Mouse (Mus musculus): Measurements from ENCODE around the gene Fgf9. TPM values are rescaled to one million over a fixed set of nuclear protein-coding genes. Genes with fewer than 3 reads are reported as not detected.

The Fgf9 gene
- polyA plus RNA-seq, 1 experiment from 2014 or later, result 15.6 TPM

DNA sequence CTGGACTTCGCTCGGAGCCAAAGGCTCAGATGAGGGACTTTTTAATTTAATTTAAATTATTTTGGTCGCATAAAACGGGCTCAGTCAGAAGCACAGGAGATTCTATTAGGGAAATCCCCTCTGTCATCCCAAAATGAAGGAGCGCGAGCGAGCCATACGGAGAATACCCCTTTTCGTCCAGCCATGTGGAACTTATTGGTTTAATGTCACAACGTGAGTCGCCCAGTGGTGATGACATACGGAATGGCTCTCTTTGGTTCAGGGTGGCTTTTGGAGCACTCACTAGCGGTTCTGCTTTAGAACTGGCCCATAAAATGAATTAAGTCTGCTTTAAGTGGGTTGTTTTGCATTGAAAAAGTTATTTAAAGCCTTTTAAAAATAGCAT is 80.1 kb downstream of the Fgf9 start:
- 72% methylated on average over 13 of the region's 13 CpGs for WGBS
- peaks cover 10% of the 10 kb centered on the region for H3K4me1 ChIP-seq (replicated peaks)
- H3K9ac ChIP-seq, result no peak overlapping the region
- no peak overlapping the region for H3K4me3 ChIP-seq
- ATAC-seq (ENCODE audit: low FRiP score), result no peak
- H3K27ac ChIP-seq, result no peak overlapping the region
- no peaks in the 10 kb centered on the region for H3K36me3 ChIP-seq
- no peaks in the 10 kb centered on the region for H3K27me3 ChIP-seq
- peak overlapping the region; percentile 31 for H3K4me2 ChIP-seq
- no peaks in the 10 kb centered on the region for H3K9me3 ChIP-seq

DNA sequence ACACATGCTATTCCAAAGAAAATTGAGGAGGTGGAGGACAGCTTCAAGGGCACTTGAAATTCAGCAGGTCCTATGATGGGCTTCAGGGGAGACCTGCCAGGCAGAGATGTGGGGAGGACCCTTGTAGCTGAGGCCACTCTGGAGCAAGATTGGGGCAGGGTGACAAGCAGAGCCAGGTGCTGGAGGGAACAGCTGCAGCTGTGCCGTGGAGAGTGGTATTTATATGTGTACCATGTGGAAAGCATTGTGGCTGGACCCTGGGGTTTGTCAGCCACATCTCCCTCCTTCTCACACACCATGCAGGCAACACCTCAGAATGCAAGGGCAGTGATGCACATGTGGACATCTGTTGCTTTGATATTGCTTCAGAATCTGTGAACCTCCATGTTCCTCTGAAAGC is 81.8 kb downstream of the Fgf9 start:
- no peak overlapping the region for H3K4me3 ChIP-seq
- H3K4me1 ChIP-seq (replicated peaks), result peaks cover 10% of the 10 kb centered on the region
- no peaks in the 10 kb centered on the region for H3K27me3 ChIP-seq
- no peak overlapping the region for H3K9ac ChIP-seq
- 67% methylated on average over 1 of the region's 1 CpGs for WGBS
- no peak overlapping the region for H3K27ac ChIP-seq
- ATAC-seq (ENCODE audit: low FRiP score), result no peak
- no peaks in the 10 kb centered on the region for H3K36me3 ChIP-seq
- no peaks in the 10 kb centered on the region for H3K9me3 ChIP-seq
- H3K4me2 ChIP-seq, result no peak overlapping the region

DNA sequence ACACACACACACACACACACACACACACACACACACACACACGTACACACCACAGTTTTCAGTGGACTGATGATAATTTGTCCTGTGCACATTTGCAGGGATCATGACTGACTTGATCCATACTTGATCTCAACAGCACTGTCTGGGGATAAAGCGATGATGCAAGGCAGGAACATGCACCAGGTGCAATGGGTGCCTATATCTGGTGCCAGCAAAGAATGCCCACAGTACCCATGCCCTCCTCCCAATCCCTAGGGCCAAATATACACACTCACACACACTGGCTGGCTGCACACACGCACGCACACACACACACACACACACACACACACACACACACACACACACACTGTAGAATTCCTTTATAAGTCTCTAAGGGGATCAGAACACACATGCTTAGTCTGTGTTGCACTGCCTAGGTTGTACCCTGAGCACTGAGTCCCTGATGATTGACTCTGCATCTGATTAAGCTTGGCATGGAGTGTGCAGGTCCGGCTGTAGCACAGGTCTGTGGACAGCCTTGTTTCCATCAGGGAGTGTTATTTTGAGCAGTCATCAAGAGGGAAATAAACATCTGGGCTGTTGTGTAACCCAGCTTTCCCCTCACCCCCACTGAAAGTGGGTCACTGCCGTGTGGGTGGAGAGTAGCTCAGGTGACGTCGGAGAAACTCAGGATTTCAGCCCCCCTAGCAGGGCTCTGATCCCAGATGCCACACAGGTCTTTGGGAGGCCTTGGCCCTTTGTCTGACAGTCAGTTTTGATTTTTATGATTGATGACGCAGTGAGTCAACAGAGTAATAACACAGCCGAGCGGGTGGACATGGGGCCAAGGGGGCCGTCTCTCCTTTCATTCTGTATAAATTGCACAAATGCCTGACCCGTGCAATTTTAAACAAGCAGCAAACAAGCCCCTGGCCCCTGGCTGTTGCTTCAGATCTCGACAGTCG is 83.4 kb downstream of the Fgf9 start:
- WGBS, result 55% methylated on average over 15 of the region's 15 CpGs
- Histone ChIP-seq H3K4me3 (no peak overlapping the region), H3K27me3 (no peaks in the 10 kb centered on the region), H3K36me3 (no peaks in the 10 kb centered on the region), H3K9ac (no peak overlapping the region), H3K27ac (no peak overlapping the region), H3K4me2 (no peak overlapping the region), H3K4me1 (replicated peaks) (peaks cover 10% of the 10 kb centered on the region), H3K9me3 (no peaks in the 10 kb centered on the region)
- 0 out of 2 replicates have a peak, but pooled peaks have one; percentile 32 for ATAC-seq (ENCODE audit: low FRiP score)

DNA sequence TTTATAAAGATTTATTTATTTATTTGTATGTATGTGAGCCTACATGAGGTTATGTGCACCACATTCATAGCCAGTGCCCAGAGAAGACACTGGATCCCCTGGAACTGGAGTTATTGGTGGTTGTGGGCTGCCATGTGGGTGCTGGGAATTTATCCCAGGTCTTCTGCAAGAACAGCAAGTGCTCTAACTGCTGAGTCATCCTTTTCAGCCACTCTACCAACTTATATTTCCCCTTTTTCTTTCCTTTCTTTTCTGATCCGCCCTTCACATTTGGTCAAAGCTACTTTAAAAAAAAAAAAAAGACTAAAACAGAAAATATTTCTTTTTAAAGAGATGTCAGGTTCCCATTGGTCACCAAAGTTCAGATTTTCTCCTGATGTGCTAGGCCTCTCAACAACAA is 90.3 kb downstream of the Fgf9 start:
- Histone ChIP-seq H3K27ac (no peak overlapping the region), H3K27me3 (no peaks in the 10 kb centered on the region), H3K4me1 (replicated peaks) (no peaks in the 10 kb centered on the region), H3K4me2 (no peak overlapping the region), H3K4me3 (no peak overlapping the region), H3K9ac (no peak overlapping the region), H3K9me3 (no peaks in the 10 kb centered on the region), H3K36me3 (no peaks in the 10 kb centered on the region)
- no peak for ATAC-seq (ENCODE audit: low FRiP score)
- WGBS, result 93% methylated on average over 1 of the region's 1 CpGs

Other genes starting within 250 kb of the Fgf9 start
- 9.8 and 10.2 TPM in 2 replicates for gene Ska3, start 244.4 kb upstream of the Fgf9 start, polyA plus RNA-seq (2015; fragmentation: Nextera tagmentation; extraction: Ambion mirVana)
- 153 and 155 TPM in 2 replicates for gene Mrpl57, start 244.3 kb upstream of the Fgf9 start, polyA plus RNA-seq (2015; fragmentation: Nextera tagmentation; extraction: Ambion mirVana)
- 46.6 and 46.7 TPM in 2 replicates for gene Zdhhc20, start 180.3 kb upstream of the Fgf9 start, polyA plus RNA-seq (2015; fragmentation: Nextera tagmentation; extraction: Ambion mirVana)
- gene Micu2, start 71.3 kb upstream of the Fgf9 start, polyA plus RNA-seq (2015; fragmentation: Nextera tagmentation; extraction: Ambion mirVana), result 68.1 and 69.2 TPM in 2 replicates

Measured in hindbrain, embryonic 13.5 days (tissue).